Mouse (Mus musculus) lung, adult 2 months (tissue): Measurements from ENCODE around the gene Slc4a4.

Experiments
- CTCF ChIP-seq: fragments of 200-500 bp; IDR thresholded peaks from 2 replicates; pipeline ENCODE4 v1.5.1; 2011; ENCODE audit warnings: mild to moderate bottlenecking, low read length, control low read depth; ENCODE audit not compliant: insufficient read depth
- POLR2A ChIP-seq: fragments of 200-500 bp; IDR thresholded peaks from 2 replicates; pipeline ENCODE4 v1.6.1; 2011; ENCODE audit warnings: low read depth, mild to moderate bottlenecking, control low read depth, low read length, borderline replicate concordance; ENCODE audit errors: extremely low read depth

DNA sequence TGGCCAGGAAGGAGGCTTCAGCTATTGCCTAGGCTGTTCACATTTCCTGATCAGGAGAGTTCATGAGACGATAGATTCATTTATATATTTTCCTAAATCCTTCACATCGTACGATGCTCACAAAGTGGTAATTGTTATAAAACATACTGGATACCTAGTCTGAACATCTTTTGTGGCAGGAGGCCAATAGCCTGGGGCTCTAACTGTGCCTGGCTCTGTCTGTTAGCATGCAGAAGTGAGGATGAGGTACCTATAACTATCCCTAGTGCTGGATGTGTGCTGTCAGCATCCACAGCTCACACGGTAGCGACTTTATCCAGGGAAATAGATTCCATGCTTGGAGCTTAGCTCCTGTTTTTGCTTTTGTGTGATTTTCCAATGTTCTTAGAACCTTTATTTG lies 28.5 kb downstream of the Slc4a4 start:
- no peak for TF ChIP-seq CTCF
- no peak for TF ChIP-seq POLR2A
